Mouse (Mus musculus) MEL (cell line): Measurements from ENCODE around the gene Pakap. TPM values are rescaled to one million over a fixed set of nuclear protein-coding genes. Genes with fewer than 3 reads are reported as not detected.

Source experiments
- DNase-seq: peaks from one replicate; pipeline ENCODE4 v3.0.0; 2011; ENCODE audit warnings: low read depth, low spot score
- H3K27ac ChIP-seq: 2 replicates; pipeline ENCODE4 v1.5.1; 2012; ENCODE audit warnings: low read depth, mild to moderate bottlenecking, control low read depth, low read length, moderate library complexity; ENCODE audit not compliant: control insufficient read depth
- H3K27me3 ChIP-seq, 2 experiments: fragments of 150-350 bp in 1 of 2; sonication (generic) in 1 of 2; 2 replicates each; pipeline ENCODE4 v1.6.1; 2012; ENCODE audit warnings: low read length in 2 of 2, mild to moderate bottlenecking in 2 of 2, improper control_type of control experiment in 1 of 2, moderate library complexity in 1 of 2; ENCODE audit not compliant: insufficient read depth in 2 of 2, control insufficient read depth in 1 of 2
- H3K36me3 ChIP-seq, 2 experiments: 2 replicates each; pipeline ENCODE4 v1.6.1; 2012 to 2014; ENCODE audit warnings: low read length in 2 of 2, improper control_type of control experiment in 1 of 2, inconsistent platforms in 1 of 2, mild to moderate bottlenecking in 1 of 2; ENCODE audit not compliant: insufficient read depth in 2 of 2, control insufficient read depth in 1 of 2
- H3K4me1 ChIP-seq, 2 experiments: fragments of 150-350 bp in 1 of 2; sonication (generic) in 1 of 2; 2 replicates each; pipeline ENCODE4 v1.6.1; 2012; ENCODE audit warnings: low read length in 2 of 2, improper control_type of control experiment in 1 of 2, mild to moderate bottlenecking in 1 of 2; ENCODE audit not compliant: insufficient read depth in 2 of 2, control insufficient read depth in 1 of 2
- H3K4me3 ChIP-seq, 2 experiments: fragments of 150-350 bp in 1 of 2; sonication (generic) in 1 of 2; 2 replicates each; pipeline ENCODE4 v1.5.1; 2012; ENCODE audit warnings: low read depth in 2 of 2, low read length in 2 of 2, mild to moderate bottlenecking in 2 of 2, moderate library complexity in 2 of 2, control low read depth in 1 of 2, improper control_type of control experiment in 1 of 2; ENCODE audit not compliant: control insufficient read depth in 1 of 2, insufficient read depth in 1 of 2
- H3K79me2 ChIP-seq: 2 replicates; pipeline ENCODE4 v1.6.1; 2012; ENCODE audit warnings: mild to moderate bottlenecking, low read length, moderate library complexity; ENCODE audit not compliant: control insufficient read depth, poor library complexity, insufficient read depth
- H3K9ac ChIP-seq: 2 replicates; pipeline ENCODE4 v1.6.1; 2012; ENCODE audit warnings: low read depth, mild to moderate bottlenecking, control low read depth, low read length, moderate library complexity; ENCODE audit not compliant: control insufficient read depth, poor library complexity, severe bottlenecking
- H3K9me3 ChIP-seq: fragments of 150-350 bp; sonication (generic); replicated peaks from 2 replicates; pipeline ENCODE4 v1.6.1; 2012; ENCODE audit warnings: mild to moderate bottlenecking, low read length, improper control_type of control experiment, moderate library complexity; ENCODE audit not compliant: insufficient read depth
- BHLHE40 ChIP-seq: IDR thresholded peaks from 2 replicates; pipeline ENCODE4 v1.6.1; 2012; ENCODE audit warnings: low read depth, mild to moderate bottlenecking, inconsistent platforms, low read length, improper control_type of control experiment, borderline replicate concordance
- CHD1 ChIP-seq: IDR thresholded peaks from 2 replicates; pipeline ENCODE4 v1.6.1; 2012; ENCODE audit warnings: low read depth, mild to moderate bottlenecking, inconsistent platforms, low read length, improper control_type of control experiment
- CHD2 ChIP-seq: IDR thresholded peaks from 2 replicates; pipeline ENCODE4 v1.6.1; 2011; ENCODE audit warnings: low read length, improper control_type of control experiment
- E2F4 ChIP-seq: IDR thresholded peaks from 2 replicates; pipeline ENCODE4 v1.6.1; 2011; ENCODE audit warnings: low read depth, low read length, improper control_type of control experiment, borderline replicate concordance
- ELF1 ChIP-seq: IDR thresholded peaks from 2 replicates; pipeline ENCODE4 v1.6.1; 2014; ENCODE audit warnings: low read depth, mild to moderate bottlenecking, inconsistent platforms, low read length, improper control_type of control experiment, moderate library complexity
- MYB ChIP-seq: IDR thresholded peaks from 2 replicates; pipeline ENCODE4 v1.6.1; 2011; ENCODE audit warnings: mild to moderate bottlenecking, low read depth, low read length, improper control_type of control experiment
- MYC ChIP-seq: IDR thresholded peaks from 2 replicates; pipeline ENCODE4 v1.6.1; 2011; ENCODE audit warnings: low read depth, mild to moderate bottlenecking, low read length, improper control_type of control experiment, moderate library complexity
- NRF1 ChIP-seq: IDR thresholded peaks from 2 replicates; pipeline ENCODE4 v1.6.1; 2014; ENCODE audit warnings: low read depth, mild to moderate bottlenecking, inconsistent platforms, low read length, improper control_type of control experiment, moderate library complexity; ENCODE audit not compliant: poor library complexity, insufficient read depth, severe bottlenecking
- POLR2AphosphoS5 ChIP-seq: IDR thresholded peaks from 2 replicates; pipeline ENCODE4 v1.6.1; 2012; ENCODE audit warnings: low read depth, borderline replicate concordance, mild to moderate bottlenecking, inconsistent platforms, low read length, moderate library complexity, mixed read lengths
- RAD21 ChIP-seq: IDR thresholded peaks from 2 replicates; pipeline ENCODE4 v1.6.1; 2011; ENCODE audit warnings: mild to moderate bottlenecking, low read depth, low read length, improper control_type of control experiment
- USF2 ChIP-seq, 2 experiments: IDR thresholded peaks; 2 replicates each; pipeline ENCODE4 v1.6.1; 2011 to 2012; ENCODE audit warnings: improper control_type of control experiment in 2 of 2, low read length in 2 of 2, borderline replicate concordance in 1 of 2, inconsistent platforms in 1 of 2, low read depth in 1 of 2, mild to moderate bottlenecking in 1 of 2; ENCODE audit not compliant: insufficient read depth in 1 of 2
- ZC3H11A ChIP-seq: IDR thresholded peaks from 2 replicates; pipeline ENCODE4 v1.6.1; 2012; ENCODE audit warnings: low read depth, mild to moderate bottlenecking, inconsistent platforms, low read length, improper control_type of control experiment
- ZKSCAN1 ChIP-seq: IDR thresholded peaks from 2 replicates; pipeline ENCODE4 v1.6.1; 2012; ENCODE audit warnings: low read depth, mild to moderate bottlenecking, inconsistent platforms, low read length, improper control_type of control experiment, moderate library complexity
- ZMIZ1 ChIP-seq: IDR thresholded peaks from 2 replicates; pipeline ENCODE4 v1.6.1; 2012; ENCODE audit warnings: low read depth, mild to moderate bottlenecking, inconsistent platforms, low read length, improper control_type of control experiment, moderate library complexity
- polyA plus RNA-seq, 2 experiments: library from polyadenylated mRNA; stranded (reverse) in 1 of 2; unstranded in 1 of 2; fragments of >175 nt in 1 of 2; fragments of >200 nt in 1 of 2; gene quantifications; 2 replicates each; pipeline versions ENCODE4 v1.2.1 to v1.2.4; 2012; ENCODE audit warnings: low replicate concordance in 2 of 2, low read depth in 1 of 2; ENCODE audit not compliant: insufficient read length in 2 of 2, insufficient read depth in 1 of 2, missing spikeins in 1 of 2
- total RNA-seq: library from RNA; depleted of rRNA; stranded (reverse); fragments of 300-350 nt; gene quantifications from 2 replicates; pipeline ENCODE4 v1.2.3, GENCODE M21; 2012

Gene Pakap
- total and polyA plus RNA-seq, 3 experiments, result not detected

- H3K79me2 ChIP-seq, result no peaks in the 10 kb centered on the region
- H3K27ac ChIP-seq, result no peak overlapping the region
- no peaks in the 10 kb centered on the region for H3K27me3 ChIP-seq
- no peak overlapping the region for H3K9ac ChIP-seq
- no peak overlapping the region for H3K4me3 ChIP-seq
- no peaks in the 10 kb centered on the region for H3K4me1 ChIP-seq
- no peaks in the 10 kb centered on the region for H3K9me3 ChIP-seq
- H3K36me3 ChIP-seq, result no peaks in the 10 kb centered on the region
- no peak for DNase-seq
- no peak for TF ChIP-seq BHLHE40
- TF ChIP-seq RAD21, result no peak
- no peak for TF ChIP-seq ZKSCAN1
- no peak for TF ChIP-seq CHD2
- no peak for TF ChIP-seq ELF1
- TF ChIP-seq NRF1, result no peak
- no peak for TF ChIP-seq USF2 (IDR thresholded peaks at IDR 0.05; ENCODE audit: borderline replicate concordance in 1 of 2, insufficient read depth in 1 of 2, low read depth in 1 of 2, low read length in 2 of 2)
These were observed 44.7 kb downstream of the Pakap start for GRCm38 (mm10) chr4:57612716-57613115.

GRCm38 (mm10) chr4:57614686-57615085, 46.7 kb downstream of the Pakap start:
- no peak for TF ChIP-seq MYB
- no peaks in the 10 kb centered on the region for H3K36me3 ChIP-seq
- H3K27me3 ChIP-seq, result no peaks in the 10 kb centered on the region
- no peak overlapping the region for H3K4me3 ChIP-seq
- no peaks in the 10 kb centered on the region for H3K79me2 ChIP-seq
- H3K9ac ChIP-seq, result no peak overlapping the region
- H3K27ac ChIP-seq, result no peak overlapping the region
- no peaks in the 10 kb centered on the region for H3K4me1 ChIP-seq
- no peak for DNase-seq
- no peaks in the 10 kb centered on the region for H3K9me3 ChIP-seq

- TF ChIP-seq ZMIZ1 (no peak), CHD1 (no peak), POLR2AphosphoS5 (no peak), ZC3H11A (no peak), MYC (no peak), E2F4 (no peak), BHLHE40 (no peak)
- TF ChIP-seq, all 39 proteins: peak for 0
- H3K27ac ChIP-seq, result no peak overlapping the region
- H3K4me1 ChIP-seq, result no peaks in the 10 kb centered on the region
- peaks cover 0 to 3% of the 10 kb centered on the region in 2 experiments; a peak in 2 of 4 replicates for H3K27me3 ChIP-seq
- H3K4me3 ChIP-seq, result no peak overlapping the region
- no peak overlapping the region for H3K9ac ChIP-seq
- no peaks in the 10 kb centered on the region for H3K79me2 ChIP-seq
- no peaks in the 10 kb centered on the region for H3K36me3 ChIP-seq
- no peaks in the 10 kb centered on the region for H3K9me3 ChIP-seq
- no peak for DNase-seq
These were observed 50.8 kb downstream of the Pakap start for GRCm38 (mm10) chr4:57618743-57619142.
